Mouse (Mus musculus): ENCODE results near the gene Kif18b.

DNA sequence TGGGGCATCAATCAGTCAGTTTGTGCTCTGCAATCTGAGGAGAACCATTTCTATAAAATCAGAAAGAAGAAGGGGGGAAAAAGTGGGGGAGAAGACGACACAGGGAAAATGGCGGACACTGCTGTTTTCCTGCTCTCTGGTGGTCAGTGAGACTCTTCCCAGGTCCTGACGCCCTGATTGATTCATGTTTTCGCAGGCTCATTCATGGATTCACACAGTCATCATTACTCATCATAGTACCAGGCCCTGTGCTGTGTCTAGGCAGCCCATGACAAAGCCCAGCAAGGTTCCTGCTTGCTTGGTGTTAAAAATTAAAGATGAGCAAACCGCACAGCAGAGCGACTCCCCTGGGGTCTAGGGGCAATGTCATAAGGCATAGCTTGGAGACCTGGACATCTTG, 33.5 kb upstream of the Kif18b start:
- TF ChIP-seq CTCF (IDR thresholded peaks at IDR 0.05; ENCODE audit: control insufficient read depth, insufficient read depth, insufficient read length), result no peak
- TF ChIP-seq MYOD1 (IDR thresholded peaks at IDR 0.05; ENCODE audit: control insufficient read depth, insufficient read length, low read depth), result no peak

Data from C2C12 (cell line).